Mouse (Mus musculus): ENCODE measurements around the gene Igfn1. TPM values are rescaled to one million over a fixed set of nuclear protein-coding genes. Genes with fewer than 3 reads are reported as not detected.

Igfn1 gene
- not detected in 2 replicates for polyA plus RNA-seq (2014; fragmentation: Nextera tagmentation; extraction: Ambion mirVana)

DNA sequence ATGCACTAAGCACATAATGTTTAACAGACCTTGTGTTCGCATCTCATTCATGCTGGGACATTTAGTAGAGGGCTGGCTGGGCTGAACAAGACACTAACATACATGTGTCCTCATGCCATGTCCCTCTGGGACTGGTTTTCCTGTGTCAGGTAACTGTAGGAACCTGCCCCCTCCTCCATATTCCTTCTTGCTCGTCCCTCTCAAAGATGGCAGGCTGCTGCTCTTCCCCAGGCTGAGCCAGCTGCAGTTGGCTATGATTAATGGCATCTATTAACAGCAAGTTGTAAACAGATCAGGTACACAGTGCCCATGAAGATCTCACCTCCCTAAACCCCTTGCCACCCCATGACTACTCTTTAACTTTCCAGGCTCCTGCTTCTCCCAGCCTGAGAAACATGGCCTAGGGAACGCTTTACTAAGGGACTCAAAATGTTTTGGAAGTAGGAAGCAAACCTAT lies at the start of gene Igfn1:
Gene Igfn1, minus strand, starts transcription at position 51 of the 457 bp plus-strand sequence.
- no peaks in the 10 kb centered on the region for H3K9me3 ChIP-seq (replicated peaks; ENCODE audit: control insufficient read depth, low read length)
- H3K27ac ChIP-seq (replicated peaks; ENCODE audit: low read depth, low read length) = no peak within 1 kb of the TSS
- no peak within 1 kb of the TSS for H3K4me3 ChIP-seq (ENCODE audit: low read depth, low read length)
- no peaks in the 10 kb centered on the region for H3K36me3 ChIP-seq (replicated peaks; ENCODE audit: control insufficient read depth, insufficient read depth, low read depth, low read length)
- H3K9ac ChIP-seq (replicated peaks; ENCODE audit: low read length) = no peak within 1 kb of the TSS
- H3K4me2 ChIP-seq (ENCODE audit: low read depth, low read length) = no peak within 1 kb of the TSS
- H3K27me3 ChIP-seq (ENCODE audit: control insufficient read depth, insufficient read depth, low read length) = 0 out of 2 replicates have a peak, but pooled peaks cover 4% of the 10 kb centered on the region
- no peak for DNase-seq (ENCODE audit: low spot score)
- 74% methylated on average over 3 of the region's 3 CpGs for WGBS
- no peak for ATAC-seq (replicated peaks; ENCODE audit: insufficient number of reproducible peaks, low FRiP score, low TSS enrichment, low read depth)
- H3K4me1 ChIP-seq (ENCODE audit: control insufficient read depth, insufficient read depth, low read length) = no peaks in the 10 kb centered on the region

DNA sequence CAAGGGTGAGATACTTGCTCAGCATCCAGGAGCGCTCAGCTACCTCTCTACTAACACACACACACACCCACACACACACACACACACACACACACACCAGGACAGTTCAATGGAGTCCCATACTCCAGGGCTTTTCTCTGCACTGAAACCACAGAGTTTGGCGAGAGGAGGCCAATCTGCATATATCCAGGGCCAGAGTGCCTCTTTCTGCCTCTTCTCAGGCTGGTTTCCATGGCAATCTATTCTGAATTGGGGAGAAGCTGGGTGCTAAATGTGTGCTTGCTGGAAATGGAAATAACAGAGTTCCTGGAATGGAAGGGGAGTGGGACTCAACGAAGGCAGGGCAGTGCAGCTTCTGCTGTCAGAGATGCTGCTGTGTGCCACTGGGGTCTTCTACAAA lies 49.6 kb upstream of the Igfn1 start:
- Histone ChIP-seq H3K4me2 (ENCODE audit: low read depth, low read length) (no peak overlapping the region), H3K4me1 (ENCODE audit: control insufficient read depth, insufficient read depth, low read length) (no peaks in the 10 kb centered on the region; the same call in 1 of the 2 replicates), H3K27me3 (ENCODE audit: control insufficient read depth, insufficient read depth, low read length) (peaks cover 7% of the 10 kb centered on the region), H3K36me3 (replicated peaks; ENCODE audit: control insufficient read depth, insufficient read depth, low read depth, low read length) (no peaks in the 10 kb centered on the region), H3K4me3 (ENCODE audit: low read depth, low read length) (no peak overlapping the region), H3K27ac (replicated peaks; ENCODE audit: low read depth, low read length) (no peak overlapping the region), H3K9me3 (replicated peaks; ENCODE audit: control insufficient read depth, low read length) (no peaks in the 10 kb centered on the region), H3K9ac (replicated peaks; ENCODE audit: low read length) (no peak overlapping the region)
- no peak for ATAC-seq (replicated peaks; ENCODE audit: insufficient number of reproducible peaks, low FRiP score, low TSS enrichment, low read depth)
- no peak for DNase-seq (ENCODE audit: low spot score)
- 76% methylated on average over 3 of the region's 3 CpGs for WGBS

DNA sequence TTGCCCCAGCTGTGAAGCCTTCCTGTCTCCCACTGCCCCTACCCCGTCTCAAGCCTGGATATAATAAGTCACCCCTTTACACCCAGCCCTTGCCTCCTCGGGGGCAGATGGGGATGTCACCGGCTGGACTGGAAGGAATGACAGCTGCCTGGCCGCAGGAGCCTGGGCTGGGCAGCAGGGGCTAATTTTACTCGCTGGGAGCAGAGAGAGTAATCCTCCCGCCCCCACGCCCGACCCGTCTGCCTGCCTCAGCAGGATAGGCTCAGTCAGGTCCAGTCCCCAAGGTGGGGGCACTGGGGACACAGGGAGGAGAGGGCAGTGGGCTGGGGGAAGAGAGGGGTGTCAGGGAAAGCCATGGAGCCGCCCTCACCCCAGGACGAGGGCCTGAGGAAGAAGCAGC lies 46.4 kb upstream of the Igfn1 start, which contains the start of gene Cacna1s:
Gene Cacna1s, plus strand, starts transcription at position 204 of the 400 bp plus-strand sequence.
- Histone ChIP-seq H3K9ac (replicated peaks; ENCODE audit: low read length) (no peak within 1 kb of the TSS), H3K9me3 (replicated peaks; ENCODE audit: control insufficient read depth, low read length) (no peaks in the 10 kb centered on the region), H3K4me3 (ENCODE audit: low read depth, low read length) (no peak within 1 kb of the TSS), H3K4me1 (ENCODE audit: control insufficient read depth, insufficient read depth, low read length) (no peaks in the 10 kb centered on the region; the same call in 1 of the 2 replicates), H3K36me3 (replicated peaks; ENCODE audit: control insufficient read depth, insufficient read depth, low read depth, low read length) (no peaks in the 10 kb centered on the region), H3K27ac (replicated peaks; ENCODE audit: low read depth, low read length) (no peak within 1 kb of the TSS), H3K27me3 (ENCODE audit: control insufficient read depth, insufficient read depth, low read length) (peaks cover 21% of the 10 kb centered on the region), H3K4me2 (ENCODE audit: low read depth, low read length) (no peak within 1 kb of the TSS)
- WGBS = 22% methylated on average over 9 of the region's 11 CpGs
- ATAC-seq (replicated peaks; ENCODE audit: insufficient number of reproducible peaks, low FRiP score, low TSS enrichment, low read depth) = no peak
- no peak for DNase-seq (ENCODE audit: low spot score)

DNA sequence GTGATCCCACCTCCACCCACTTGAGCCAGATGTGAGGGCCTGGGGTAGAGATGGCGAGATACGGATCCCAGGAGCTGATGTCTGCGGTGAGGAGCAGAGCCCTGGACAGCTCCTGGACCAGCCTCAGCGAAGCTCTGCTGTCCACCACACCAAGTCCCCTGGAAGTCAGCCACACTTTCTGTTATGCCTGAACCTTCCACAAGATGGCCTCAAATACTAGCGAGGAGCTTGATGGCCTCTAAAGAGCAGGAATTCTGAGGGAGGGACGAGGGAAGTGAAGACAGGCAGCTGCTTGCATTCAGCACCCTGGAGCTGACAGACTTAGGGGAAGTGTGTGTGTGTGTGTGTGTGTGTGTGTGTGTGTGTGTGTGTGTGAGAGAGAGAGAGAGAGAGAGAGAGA lies 45.3 kb upstream of the Igfn1 start:
- H3K36me3 ChIP-seq (replicated peaks; ENCODE audit: control insufficient read depth, insufficient read depth, low read depth, low read length) = no peaks in the 10 kb centered on the region
- H3K9ac ChIP-seq (replicated peaks; ENCODE audit: low read length) = no peak overlapping the region
- H3K4me1 ChIP-seq (ENCODE audit: control insufficient read depth, insufficient read depth, low read length) = no peaks in the 10 kb centered on the region; the same call in 1 of the 2 replicates
- ATAC-seq (replicated peaks; ENCODE audit: insufficient number of reproducible peaks, low FRiP score, low TSS enrichment, low read depth) (peak; percentile 72), DNase-seq (ENCODE audit: low spot score) (peak; percentile 94)
- no peak overlapping the region for H3K27ac ChIP-seq (replicated peaks; ENCODE audit: low read depth, low read length)
- H3K4me3 ChIP-seq (ENCODE audit: low read depth, low read length) = no peak overlapping the region
- peak overlapping the region; percentile 41 for H3K4me2 ChIP-seq (ENCODE audit: low read depth, low read length)
- 0% methylated on average over 6 of the region's 6 CpGs for WGBS
- H3K9me3 ChIP-seq (replicated peaks; ENCODE audit: control insufficient read depth, low read length) = no peaks in the 10 kb centered on the region
- peaks cover 21% of the 10 kb centered on the region for H3K27me3 ChIP-seq (ENCODE audit: control insufficient read depth, insufficient read depth, low read length)

DNA sequence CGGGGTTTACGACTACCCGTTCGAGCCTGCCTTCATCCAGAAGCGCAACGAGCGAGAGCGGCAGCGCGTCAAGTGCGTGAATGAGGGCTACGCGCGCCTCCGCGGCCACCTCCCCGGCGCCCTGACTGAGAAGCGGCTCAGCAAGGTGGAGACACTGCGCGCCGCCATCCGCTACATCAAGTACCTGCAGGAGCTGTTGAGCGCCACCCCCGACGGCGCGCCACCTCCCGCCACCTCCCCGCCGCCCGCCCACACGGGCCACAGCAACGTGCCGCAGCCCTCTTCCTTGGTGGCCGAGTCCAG lies 44.8 kb upstream of the Igfn1 start:
- WGBS = 2% methylated on average over 33 of the region's 36 CpGs

DNA sequence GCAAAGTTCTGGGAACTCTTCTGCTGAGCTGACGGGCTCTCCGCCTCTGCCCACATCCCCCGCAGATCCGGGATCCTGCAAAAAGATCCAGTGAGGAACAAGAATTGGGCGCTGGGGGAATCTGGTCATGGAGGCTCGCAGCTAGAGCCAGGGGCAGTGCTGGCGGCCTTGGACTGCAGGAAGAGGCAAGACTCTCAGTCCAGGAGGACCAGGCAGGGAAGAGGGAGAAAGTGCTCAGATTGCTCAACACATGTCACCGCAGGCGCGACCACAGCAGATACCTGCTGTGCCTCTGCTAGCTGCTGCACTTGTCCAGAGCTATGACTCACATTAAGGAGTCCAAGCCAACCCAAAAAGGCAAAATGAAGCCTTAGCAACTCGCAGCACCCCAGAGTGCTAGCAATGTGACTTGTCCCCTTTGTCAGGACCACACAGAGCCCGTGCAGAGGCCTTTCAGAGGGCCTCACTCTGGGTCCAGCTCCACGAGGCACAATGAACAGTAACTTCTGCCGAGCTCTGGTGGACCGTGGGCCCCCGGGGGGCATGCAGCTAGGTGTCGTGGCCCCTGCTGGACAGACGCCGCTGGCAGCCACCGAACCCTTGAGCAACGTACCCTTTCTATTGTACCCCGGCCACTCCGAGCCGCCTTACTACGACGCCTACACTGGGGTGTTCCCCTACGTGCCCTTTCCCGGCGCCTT lies 44.3 kb upstream of the Igfn1 start, which contains the start of gene Ascl5:
Gene Ascl5, plus strand, starts transcription at position 493 of the 701 bp plus-strand sequence.
- Histone ChIP-seq H3K9ac (replicated peaks; ENCODE audit: low read length) (no peak within 1 kb of the TSS), H3K27me3 (ENCODE audit: control insufficient read depth, insufficient read depth, low read length) (peaks cover 21% of the 10 kb centered on the region), H3K36me3 (replicated peaks; ENCODE audit: control insufficient read depth, insufficient read depth, low read depth, low read length) (no peaks in the 10 kb centered on the region), H3K4me1 (ENCODE audit: control insufficient read depth, insufficient read depth, low read length) (no peaks in the 10 kb centered on the region; the same call in 1 of the 2 replicates), H3K4me2 (ENCODE audit: low read depth, low read length) (peak within 1 kb of the TSS; percentile 41), H3K9me3 (replicated peaks; ENCODE audit: control insufficient read depth, low read length) (no peaks in the 10 kb centered on the region), H3K27ac (replicated peaks; ENCODE audit: low read depth, low read length) (no peak within 1 kb of the TSS), H3K4me3 (ENCODE audit: low read depth, low read length) (peak within 1 kb of the TSS; percentile 22; the same call in 1 of the 2 replicates)
- DNase-seq (ENCODE audit: low spot score) (no peak), ATAC-seq (replicated peaks; ENCODE audit: insufficient number of reproducible peaks, low FRiP score, low TSS enrichment, low read depth) (no peak)
- 20% methylated on average over 28 of the region's 29 CpGs for WGBS

More for the DNA sequence above, 44.8 kb upstream of the Igfn1 start:
- Histone ChIP-seq H3K27me3 (ENCODE audit: control insufficient read depth, insufficient read depth, low read length) (peaks cover 21% of the 10 kb centered on the region), H3K36me3 (replicated peaks; ENCODE audit: control insufficient read depth, insufficient read depth, low read depth, low read length) (no peaks in the 10 kb centered on the region), H3K4me3 (ENCODE audit: low read depth, low read length) (peak overlapping the region; percentile 22; the same call in 1 of the 2 replicates), H3K9me3 (replicated peaks; ENCODE audit: control insufficient read depth, low read length) (no peaks in the 10 kb centered on the region), H3K27ac (replicated peaks; ENCODE audit: low read depth, low read length) (no peak overlapping the region), H3K4me2 (ENCODE audit: low read depth, low read length) (peak overlapping the region; percentile 41), H3K9ac (replicated peaks; ENCODE audit: low read length) (no peak overlapping the region), H3K4me1 (ENCODE audit: control insufficient read depth, insufficient read depth, low read length) (no peaks in the 10 kb centered on the region; the same call in 1 of the 2 replicates)
- ATAC-seq (replicated peaks; ENCODE audit: insufficient number of reproducible peaks, low FRiP score, low TSS enrichment, low read depth) (no peak), DNase-seq (ENCODE audit: low spot score) (peak; percentile 24)

- no peaks in the 10 kb centered on the region for H3K36me3 ChIP-seq (replicated peaks; ENCODE audit: control insufficient read depth, insufficient read depth, low read depth, low read length)
- 70% methylated on average over 9 of the region's 9 CpGs for WGBS
- no peak overlapping the region for H3K27ac ChIP-seq (replicated peaks; ENCODE audit: low read depth, low read length)
- H3K27me3 ChIP-seq (ENCODE audit: control insufficient read depth, insufficient read depth, low read length) = peaks cover 21% of the 10 kb centered on the region
- H3K4me3 ChIP-seq (ENCODE audit: low read depth, low read length) = no peak overlapping the region
- no peaks in the 10 kb centered on the region; the same call in 1 of the 2 replicates for H3K4me1 ChIP-seq (ENCODE audit: control insufficient read depth, insufficient read depth, low read length)
- no peak for ATAC-seq (replicated peaks; ENCODE audit: insufficient number of reproducible peaks, low FRiP score, low TSS enrichment, low read depth)
- H3K4me2 ChIP-seq (ENCODE audit: low read depth, low read length) = no peak overlapping the region
- no peaks in the 10 kb centered on the region for H3K9me3 ChIP-seq (replicated peaks; ENCODE audit: control insufficient read depth, low read length)
- no peak for DNase-seq (ENCODE audit: low spot score)
- H3K9ac ChIP-seq (replicated peaks; ENCODE audit: low read length) = no peak overlapping the region
These were observed 41.8 kb upstream of the Igfn1 start for GRCm38 (mm10) chr1:136047894-136048293.

- Histone ChIP-seq H3K4me1 (ENCODE audit: control insufficient read depth, insufficient read depth, low read length) (no peaks in the 10 kb centered on the region; the same call in 1 of the 2 replicates), H3K9ac (replicated peaks; ENCODE audit: low read length) (no peak overlapping the region), H3K27ac (replicated peaks; ENCODE audit: low read depth, low read length) (no peak overlapping the region), H3K4me3 (ENCODE audit: low read depth, low read length) (no peak overlapping the region), H3K36me3 (replicated peaks; ENCODE audit: control insufficient read depth, insufficient read depth, low read depth, low read length) (no peaks in the 10 kb centered on the region), H3K27me3 (ENCODE audit: control insufficient read depth, insufficient read depth, low read length) (peaks cover 21% of the 10 kb centered on the region), H3K9me3 (replicated peaks; ENCODE audit: control insufficient read depth, low read length) (no peaks in the 10 kb centered on the region), H3K4me2 (ENCODE audit: low read depth, low read length) (no peak overlapping the region)
- ATAC-seq (replicated peaks; ENCODE audit: insufficient number of reproducible peaks, low FRiP score, low TSS enrichment, low read depth) (no peak), DNase-seq (ENCODE audit: low spot score) (peak; percentile 29)
- 2% methylated on average over 2 of the region's 2 CpGs for WGBS
These were observed 41.3 kb upstream of the Igfn1 start for GRCm38 (mm10) chr1:136047432-136047831.
